Mouse (Mus musculus): ENCODE results near the gene Mrpl58.

Gene Mrpl58

GRCm38 (mm10) chr11:115457405-115457804, 53.9 kb downstream of the Mrpl58 start:
- DNase-seq (ENCODE audit: low spot score in 2 of 2): no peak

GRCm38 (mm10) chr11:115460976-115461375, 57.4 kb downstream of the Mrpl58 start:
- DNase-seq (ENCODE audit: low spot score in 2 of 2): no peak

- no peak for DNase-seq (ENCODE audit: low spot score in 2 of 2)
Observed at GRCm38 (mm10) chr11:115461846-115462242, 58.3 kb downstream of the Mrpl58 start.

Measured in spleen, postnatal 10 days (tissue).